46 mouse cellular contexts compared by ENCODE assay signal in genomic region chr2:80322878-80323277, GRCm38 (mm10). TPM values are rescaled to one million over a fixed set of nuclear protein-coding genes. Genes with fewer than 3 reads are reported as not detected.
"Had no signal": no experiment of that assay in that cellular context is flagged by ENCODE, and none has a peak within 500 bp of the region (broad histone marks: within the 10 kb centered on the region; RNA-seq: fewer than 3 reads in every experiment).

No protein-coding gene starts in this region.

- H3K4me1 ChIP-seq: limb, embryonic 10.5 days; limb, embryonic 12.5 days; limb, embryonic 13.5 days; limb, embryonic 15.5 days; liver, embryonic 12.5 days; liver, embryonic 13.5 days; liver, embryonic 15.5 days; lung, embryonic 15.5 days; megakaryocyte, embryonic 14.5 days; midbrain, embryonic 10.5 days; midbrain, embryonic 12.5 days; midbrain, embryonic 13.5 days; midbrain, embryonic 15.5 days had no signal

- H3K9ac ChIP-seq: limb, embryonic 12.5 days; limb, embryonic 13.5 days; limb, embryonic 15.5 days; liver, embryonic 12.5 days; liver, embryonic 13.5 days; liver, embryonic 14.5 days; liver, embryonic 15.5 days; liver, postnatal 0 days; lung, embryonic 14.5 days; lung, embryonic 15.5 days; midbrain, embryonic 12.5 days; midbrain, embryonic 13.5 days; midbrain, embryonic 15.5 days had no signal

- H3K4me2 ChIP-seq: limb, embryonic 12.5 days; limb, embryonic 13.5 days; limb, embryonic 15.5 days; liver, embryonic 11.5 days; liver, embryonic 12.5 days; liver, embryonic 13.5 days; liver, embryonic 15.5 days; lung, embryonic 14.5 days; lung, embryonic 15.5 days; midbrain, embryonic 11.5 days; midbrain, embryonic 12.5 days; midbrain, embryonic 13.5 days; midbrain, embryonic 15.5 days had no signal

- ATAC-seq: liver, embryonic 12.5 days; liver, postnatal 0 days; midbrain, embryonic 13.5 days; midbrain, embryonic 15.5 days; midbrain, embryonic 16.5 days had no signal

- H3K27ac ChIP-seq: left cerebral cortex, adult 2 months; limb, embryonic 10.5 days; limb, embryonic 12.5 days; limb, embryonic 13.5 days; limb, embryonic 15.5 days; liver, embryonic 12.5 days; liver, embryonic 13.5 days; liver, embryonic 14.5 days; liver, embryonic 15.5 days; lung, embryonic 15.5 days; macrophage; midbrain, embryonic 10.5 days; midbrain, embryonic 12.5 days; midbrain, embryonic 13.5 days; midbrain, embryonic 15.5 days had no signal

- H3K4me3 ChIP-seq: left cerebral cortex, adult 2 months; limb, embryonic 10.5 days; limb, embryonic 12.5 days; limb, embryonic 13.5 days; limb, embryonic 15.5 days; liver, embryonic 12.5 days; liver, embryonic 13.5 days; liver, embryonic 15.5 days; lung, embryonic 15.5 days; megakaryocyte, embryonic 14.5 days; midbrain, embryonic 10.5 days; midbrain, embryonic 12.5 days; midbrain, embryonic 13.5 days; midbrain, embryonic 15.5 days; myocyte had no signal

- DNase-seq: left cerebral cortex, postnatal 4 days; liver; liver, embryonic 13.5 days; liver, postnatal 0 days; lung, adult 18-20 months; lung, adult 2 months; lung, embryonic 14.5 days; lung, postnatal 10 days; lung, postnatal 14 days; lung, postnatal 36 days; lung, postnatal 4 days; midbrain, embryonic 14.5 days had no signal

- H3K9me3 ChIP-seq: limb, embryonic 10.5 days; limb, embryonic 12.5 days; limb, embryonic 13.5 days; limb, embryonic 15.5 days; liver, embryonic 12.5 days; liver, embryonic 13.5 days; liver, embryonic 15.5 days; lung, embryonic 15.5 days; megakaryocyte, embryonic 14.5 days; midbrain, embryonic 10.5 days; midbrain, embryonic 12.5 days; midbrain, embryonic 13.5 days; midbrain, embryonic 15.5 days had no signal

- H3K27me3 ChIP-seq: limb, embryonic 12.5 days; limb, embryonic 13.5 days; limb, embryonic 15.5 days; liver, embryonic 12.5 days; liver, embryonic 13.5 days; liver, embryonic 15.5 days; lung, embryonic 15.5 days; megakaryocyte, embryonic 14.5 days; midbrain, embryonic 12.5 days; midbrain, embryonic 13.5 days; midbrain, embryonic 15.5 days had no signal

RNA-seq across cellular contexts. Expression of gene Prdx6b, which starts 30.6 kb away (rescaled TPM):
- total RNA-seq: left cerebral cortex, adult 18-20 months; left cerebral cortex, adult 2 months; left cerebral cortex, adult 8-10 months; left cerebral cortex, postnatal 10 days; left cerebral cortex, postnatal 14 days; left cerebral cortex, postnatal 25 days; left cerebral cortex, postnatal 36 days; left cerebral cortex, postnatal 4 days; liver, adult 2 months; megakaryocyte-erythroid progenitor cell, adult 5-6 weeks; midbrain, postnatal 0 days; monocyte, adult 5-6 weeks had no signal
- polyA plus RNA-seq: limb, embryonic 10.5 days; limb, embryonic 11.5 days; limb, embryonic 12.5 days; limb, embryonic 13.5 days; limb, embryonic 14.5 days; limb, embryonic 15.5 days; liver, adult 2 months; liver, embryonic 11.5 days; liver, embryonic 12.5 days; liver, embryonic 13.5 days; liver, embryonic 14.5 days; liver, embryonic 15.5 days; liver, embryonic 16.5 days; liver, postnatal 0 days; lung, adult 2 months; lung, embryonic 14.5 days; lung, embryonic 15.5 days; lung, embryonic 16.5 days; macrophage; midbrain, embryonic 10.5 days; midbrain, embryonic 11.5 days; midbrain, embryonic 12.5 days; midbrain, embryonic 13.5 days; midbrain, embryonic 14.5 days; midbrain, embryonic 15.5 days; midbrain, embryonic 16.5 days; midbrain, postnatal 0 days; myocyte; neural tube, embryonic 11.5 days had no signal
